Mouse (Mus musculus) testis, adult 2 months (tissue): ENCODE measurements at regions not wholly inside any gene's neighbourhood (a gene's known extent, or its start where the extent isn't known, plus 50 kb on each side); places are given as distances from the start of the nearest gene placed in this dataset.
"Not testable (repeated sequence)": the region's sequence is repeated elsewhere in the genome, so short reads cannot be mapped to it uniquely, and the experiment has no call there.

Source experiments
- H3K27ac ChIP-seq: fragments of 200-500 bp; 2 replicates; pipeline ENCODE4 v1.5.1; 2012; ENCODE audit warnings: low read depth, low read length; ENCODE audit not compliant: control insufficient read depth, insufficient read depth
- H3K27me3 ChIP-seq: fragments of 200-500 bp; 2 replicates; pipeline ENCODE4 v1.6.1; 2012; ENCODE audit warnings: mild to moderate bottlenecking, low read length, moderate library complexity; ENCODE audit not compliant: control insufficient read depth, insufficient read depth
- H3K36me3 ChIP-seq: fragments of 200-500 bp; 2 replicates; pipeline ENCODE4 v1.6.1; 2012; ENCODE audit warnings: mild to moderate bottlenecking, low read length; ENCODE audit not compliant: control insufficient read depth, insufficient read depth
- H3K4me1 ChIP-seq: fragments of 200-500 bp; 2 replicates; pipeline ENCODE4 v1.6.1; 2012; ENCODE audit warnings: low read length; ENCODE audit not compliant: control insufficient read depth, insufficient read depth
- H3K4me3 ChIP-seq: fragments of 200-500 bp; 2 replicates; pipeline ENCODE4 v1.5.1; 2012; ENCODE audit warnings: low read depth, mild to moderate bottlenecking, low read length, moderate library complexity, mixed read lengths; ENCODE audit not compliant: control insufficient read depth
- CTCF ChIP-seq: fragments of 200-500 bp; IDR thresholded peaks from 2 replicates; pipeline ENCODE4 v1.5.1; 2012; ENCODE audit warnings: low read depth, mild to moderate bottlenecking, inconsistent platforms, low read length, moderate library complexity; ENCODE audit not compliant: control insufficient read depth, insufficient read depth, insufficient replicate concordance
- POLR2A ChIP-seq: fragments of 200-500 bp; IDR thresholded peaks from 2 replicates; pipeline ENCODE4 v1.6.1; 2012; ENCODE audit warnings: low read depth, mild to moderate bottlenecking, inconsistent platforms, low read length, moderate library complexity; ENCODE audit not compliant: control insufficient read depth

- Histone ChIP-seq H3K4me1 (no peaks in the 10 kb centered on the region), H3K4me3 (no peak overlapping the region), H3K27ac (no peak overlapping the region), H3K36me3 (no peaks in the 10 kb centered on the region), H3K27me3 (no peaks in the 10 kb centered on the region)
- TF ChIP-seq POLR2A (no peak), CTCF (no peak)
Observed at GRCm38 (mm10) chr14:14515363-14515762, 114.3 kb downstream of the Olfr721-ps1 start.

- Histone ChIP-seq H3K4me3 (no peak overlapping the region), H3K27ac (no peak overlapping the region), H3K27me3 (no peaks in the 10 kb centered on the region), H3K4me1 (no peaks in the 10 kb centered on the region), H3K36me3 (no peaks in the 10 kb centered on the region)
- no peak for TF ChIP-seq CTCF
- TF ChIP-seq POLR2A = no peak
Observed at GRCm38 (mm10) chr14:14515918-14516317, 114.8 kb downstream of the Olfr721-ps1 start.

GRCm38 (mm10) chr14:14518027-14518426 is 116.9 kb downstream of the Olfr721-ps1 start:
- TF ChIP-seq CTCF = no peak
- no peak for TF ChIP-seq POLR2A
- no peaks in the 10 kb centered on the region for H3K27me3 ChIP-seq
- no peak overlapping the region for H3K4me3 ChIP-seq
- no peaks in the 10 kb centered on the region for H3K36me3 ChIP-seq
- H3K27ac ChIP-seq = no peak overlapping the region
- H3K4me1 ChIP-seq = no peaks in the 10 kb centered on the region

- H3K27me3 ChIP-seq = no peaks in the 10 kb centered on the region
- no peak overlapping the region for H3K27ac ChIP-seq
- H3K4me3 ChIP-seq = no peak overlapping the region
- no peak for TF ChIP-seq CTCF
- no peak for TF ChIP-seq POLR2A
- no peaks in the 10 kb centered on the region for H3K36me3 ChIP-seq
- no peaks in the 10 kb centered on the region for H3K4me1 ChIP-seq
Observed at GRCm38 (mm10) chr14:14518841-14519240, 117.7 kb downstream of the Olfr721-ps1 start.

- no peak overlapping the region for H3K4me3 ChIP-seq
- H3K27ac ChIP-seq = no peak overlapping the region
- H3K36me3 ChIP-seq = no peaks in the 10 kb centered on the region
- no peaks in the 10 kb centered on the region for H3K4me1 ChIP-seq
- TF ChIP-seq CTCF (no peak), POLR2A (no peak)
- H3K27me3 ChIP-seq = no peaks in the 10 kb centered on the region
Observed at GRCm38 (mm10) chr14:14520195-14520594, 119.1 kb downstream of the Olfr721-ps1 start.

GRCm38 (mm10) chr14:14521331-14521730 is 120.2 kb downstream of the Olfr721-ps1 start:
- H3K4me1 ChIP-seq, H3K4me3 ChIP-seq, H3K36me3 ChIP-seq, H3K27me3 ChIP-seq, H3K27ac ChIP-seq: not testable (repeated sequence)

GRCm38 (mm10) chr14:14525225-14525624 is 124.1 kb downstream of the Olfr721-ps1 start:
- H3K27me3 ChIP-seq = no peaks in the 10 kb centered on the region
- no peak overlapping the region for H3K27ac ChIP-seq
- no peaks in the 10 kb centered on the region for H3K36me3 ChIP-seq
- no peak overlapping the region for H3K4me3 ChIP-seq
- no peak for TF ChIP-seq POLR2A
- TF ChIP-seq CTCF = no peak
- H3K4me1 ChIP-seq = no peaks in the 10 kb centered on the region

- TF ChIP-seq CTCF (no peak), POLR2A (no peak)
Observed at GRCm38 (mm10) chr14:14528437-14528836, 127.3 kb downstream of the Olfr721-ps1 start.

More at GRCm38 (mm10) chr14:14528437-14528836, 127.3 kb downstream of the Olfr721-ps1 start:
- H3K4me3 ChIP-seq = no peak overlapping the region
- H3K4me1 ChIP-seq = no peaks in the 10 kb centered on the region
- no peak overlapping the region for H3K27ac ChIP-seq
- no peaks in the 10 kb centered on the region for H3K36me3 ChIP-seq
- no peaks in the 10 kb centered on the region for H3K27me3 ChIP-seq
